Mouse (Mus musculus): ENCODE data around the gene Twist2. TPM values are rescaled to one million over a fixed set of nuclear protein-coding genes. Genes with fewer than 3 reads are reported as not detected.

The Twist2 gene
- polyA plus RNA-seq, 1 experiment from 2014 or later = 12.9 TPM

DNA sequence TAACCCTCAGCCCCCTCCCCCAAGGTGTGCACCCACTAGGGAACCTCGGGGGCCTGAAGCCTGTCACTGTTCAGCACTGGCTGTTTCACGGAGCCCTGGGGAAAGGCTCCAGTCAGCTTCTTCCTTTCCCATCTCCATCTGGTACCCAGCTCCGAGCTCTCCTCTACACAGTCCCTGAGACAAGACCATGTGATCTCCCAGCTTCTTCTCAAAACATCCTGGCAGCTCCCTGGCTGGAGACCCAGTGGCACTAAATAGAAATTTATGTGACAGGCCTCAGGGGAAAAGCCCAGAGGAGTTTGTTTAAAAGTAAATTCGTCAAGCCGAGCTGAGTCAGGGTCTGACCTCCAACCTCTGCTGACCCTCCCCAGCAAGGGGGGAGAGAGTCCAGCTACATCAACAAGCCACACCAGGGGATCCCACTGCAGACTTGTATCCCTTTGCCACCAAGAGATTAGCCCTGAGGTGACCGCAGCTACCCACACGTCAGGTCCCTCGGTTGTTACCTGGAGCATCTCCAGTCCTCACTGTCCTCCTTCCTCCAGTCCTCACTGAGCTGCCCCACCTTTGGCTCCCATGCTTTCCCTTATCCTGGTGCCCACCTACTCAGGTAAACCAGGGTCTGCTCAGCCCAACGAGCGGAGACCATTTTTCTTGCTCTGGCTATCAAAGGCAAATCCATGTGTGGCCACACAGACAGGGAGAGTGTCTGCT is 72.5 kb downstream of the Twist2 start:
- H3K4me2 ChIP-seq = no peak overlapping the region
- H3K4me1 ChIP-seq (ENCODE audit: insufficient read depth) = peaks cover 13% of the 10 kb centered on the region
- H3K9me3 ChIP-seq (ENCODE audit: low read depth, low read length) = no peaks in the 10 kb centered on the region
- no peak for DNase-seq
- ATAC-seq (ENCODE audit: insufficient read depth) = no peak
- no peaks in the 10 kb centered on the region for H3K27me3 ChIP-seq (ENCODE audit: insufficient read depth, low read length)
- no peaks in the 10 kb centered on the region for H3K36me3 ChIP-seq (ENCODE audit: insufficient read depth)
- 44% methylated on average over 10 of the region's 10 CpGs for WGBS
- no peak overlapping the region for H3K4me3 ChIP-seq (ENCODE audit: low read depth, low read length)
- TF ChIP-seq CTCF (IDR thresholded peaks at IDR 0.05; ENCODE audit: low read depth) = no peak
- no peak overlapping the region for H3K9ac ChIP-seq
- H3K27ac ChIP-seq (ENCODE audit: low read depth) = no peak overlapping the region

DNA sequence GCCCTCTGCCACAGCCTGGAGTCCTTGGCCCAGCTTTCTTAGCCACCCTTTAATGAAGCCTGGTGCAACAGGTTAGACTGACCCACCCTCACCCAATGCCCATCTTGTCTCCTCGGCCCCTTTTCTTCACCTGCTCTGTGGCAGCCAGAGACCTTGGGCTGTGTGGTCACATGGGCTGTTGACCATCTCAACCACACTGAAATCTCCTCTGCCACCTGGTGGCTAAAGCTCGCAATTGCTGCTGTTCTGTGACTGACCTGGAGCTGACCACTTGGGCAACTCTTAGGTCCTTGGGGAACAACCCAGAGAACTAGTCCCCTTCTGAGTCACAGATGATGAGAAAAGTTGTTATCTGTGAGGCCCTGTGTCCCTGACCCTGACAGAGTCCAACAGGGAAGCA is 73.4 kb downstream of the Twist2 start:
- peak; percentile 95 for TF ChIP-seq CTCF (IDR thresholded peaks at IDR 0.05; ENCODE audit: low read depth)
- DNase-seq = peak; percentile 89
- Histone ChIP-seq H3K4me2 (no peak overlapping the region), H3K36me3 (ENCODE audit: insufficient read depth) (no peaks in the 10 kb centered on the region), H3K4me1 (ENCODE audit: insufficient read depth) (peaks cover 13% of the 10 kb centered on the region), H3K27ac (ENCODE audit: low read depth) (no peak overlapping the region), H3K4me3 (ENCODE audit: low read depth, low read length) (no peak overlapping the region), H3K9ac (no peak overlapping the region), H3K27me3 (ENCODE audit: insufficient read depth, low read length) (no peaks in the 10 kb centered on the region), H3K9me3 (ENCODE audit: low read depth, low read length) (no peaks in the 10 kb centered on the region)
- 6% methylated on average over 2 of the region's 2 CpGs for WGBS
- ATAC-seq (ENCODE audit: insufficient read depth) = no peak

- DNase-seq (no peak), ATAC-seq (ENCODE audit: insufficient read depth) (0 out of 2 replicates have a peak, but pooled peaks have one; percentile 3)
- no peak overlapping the region for H3K4me2 ChIP-seq
- WGBS = 75% methylated on average over 7 of the region's 7 CpGs
- H3K27me3 ChIP-seq (ENCODE audit: insufficient read depth, low read length) = no peaks in the 10 kb centered on the region
- no peaks in the 10 kb centered on the region for H3K9me3 ChIP-seq (ENCODE audit: low read depth, low read length)
- H3K9ac ChIP-seq = no peak overlapping the region
- no peaks in the 10 kb centered on the region for H3K36me3 ChIP-seq (ENCODE audit: insufficient read depth)
- no peak for TF ChIP-seq CTCF (IDR thresholded peaks at IDR 0.05; ENCODE audit: low read depth)
- H3K4me3 ChIP-seq (ENCODE audit: low read depth, low read length) = no peak overlapping the region
- no peak overlapping the region for H3K27ac ChIP-seq (ENCODE audit: low read depth)
- H3K4me1 ChIP-seq (ENCODE audit: insufficient read depth) = peaks cover 13% of the 10 kb centered on the region
Observed at GRCm38 (mm10) chr1:91875042-91875720, 73.9 kb downstream of the Twist2 start.

DNA sequence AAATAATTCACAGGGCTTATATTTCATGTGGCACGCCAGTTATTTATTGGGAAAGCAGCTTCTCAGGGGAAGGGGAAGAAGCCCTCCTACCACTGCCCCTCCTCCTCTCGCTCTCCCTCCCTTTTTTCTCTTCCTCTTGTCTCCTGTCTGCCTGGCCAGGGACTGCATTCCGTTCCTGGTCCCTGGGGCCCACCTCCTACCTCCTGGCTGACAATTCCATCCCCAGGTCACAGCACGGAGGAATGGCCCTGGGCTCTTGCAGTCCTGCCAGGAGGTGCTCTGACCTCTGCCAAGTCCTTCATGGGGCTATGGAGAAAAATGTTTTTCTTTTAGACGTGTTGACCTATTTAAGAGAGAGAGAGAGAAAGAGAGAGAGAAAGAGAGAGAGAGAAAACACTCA is 77.4 kb downstream of the Twist2 start:
- Histone ChIP-seq H3K27ac (ENCODE audit: low read depth) (no peak overlapping the region), H3K4me1 (ENCODE audit: insufficient read depth) (no peaks in the 10 kb centered on the region), H3K4me3 (ENCODE audit: low read depth, low read length) (no peak overlapping the region), H3K9me3 (ENCODE audit: low read depth, low read length) (no peaks in the 10 kb centered on the region), H3K27me3 (ENCODE audit: insufficient read depth, low read length) (no peaks in the 10 kb centered on the region), H3K9ac (no peak overlapping the region), H3K36me3 (ENCODE audit: insufficient read depth) (no peaks in the 10 kb centered on the region), H3K4me2 (no peak overlapping the region)
- WGBS = 22% methylated on average over 5 of the region's 5 CpGs
- DNase-seq (no peak), ATAC-seq (ENCODE audit: insufficient read depth) (no peak)
- TF ChIP-seq CTCF (IDR thresholded peaks at IDR 0.05; ENCODE audit: low read depth) = no peak

GRCm38 (mm10) chr1:91880156-91880555 is 78.9 kb downstream of the Twist2 start:
- no peak for TF ChIP-seq CTCF (IDR thresholded peaks at IDR 0.05; ENCODE audit: low read depth)
- Histone ChIP-seq H3K9ac (no peak overlapping the region), H3K27ac (ENCODE audit: low read depth) (no peak overlapping the region), H3K9me3 (ENCODE audit: low read depth, low read length) (no peaks in the 10 kb centered on the region), H3K4me2 (no peak overlapping the region), H3K27me3 (ENCODE audit: insufficient read depth, low read length) (no peaks in the 10 kb centered on the region), H3K4me1 (ENCODE audit: insufficient read depth) (no peaks in the 10 kb centered on the region), H3K36me3 (ENCODE audit: insufficient read depth) (no peaks in the 10 kb centered on the region), H3K4me3 (ENCODE audit: low read depth, low read length) (no peak overlapping the region)
- 86% methylated on average over 12 of the region's 12 CpGs for WGBS
- ATAC-seq (ENCODE audit: insufficient read depth) (no peak), DNase-seq (no peak)

DNA sequence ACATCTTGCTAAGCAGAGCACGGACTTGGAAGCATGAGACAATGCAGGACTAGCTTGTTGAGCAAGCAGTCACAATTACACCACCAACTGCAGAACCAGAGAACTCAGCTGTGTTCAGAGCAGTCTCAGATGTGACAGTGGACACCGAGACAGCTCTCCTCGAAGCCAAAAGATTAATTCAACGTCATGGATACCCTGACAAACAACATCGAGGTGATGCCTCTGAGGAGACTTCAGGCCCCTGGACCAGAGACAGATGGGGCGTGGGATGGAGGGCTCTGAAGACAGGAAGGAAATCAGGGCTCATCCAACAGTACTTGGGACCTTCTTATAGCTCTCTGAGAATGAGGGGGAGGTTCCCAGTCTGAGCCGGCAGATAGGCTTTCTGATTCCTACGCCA is 79.6 kb downstream of the Twist2 start:
- TF ChIP-seq CTCF (IDR thresholded peaks at IDR 0.05; ENCODE audit: low read depth) = no peak
- ATAC-seq (ENCODE audit: insufficient read depth) (no peak), DNase-seq (no peak)
- Histone ChIP-seq H3K27ac (ENCODE audit: low read depth) (no peak overlapping the region), H3K9ac (no peak overlapping the region), H3K4me2 (no peak overlapping the region), H3K9me3 (ENCODE audit: low read depth, low read length) (no peaks in the 10 kb centered on the region), H3K27me3 (ENCODE audit: insufficient read depth, low read length) (no peaks in the 10 kb centered on the region), H3K4me3 (ENCODE audit: low read depth, low read length) (no peak overlapping the region), H3K4me1 (ENCODE audit: insufficient read depth) (no peaks in the 10 kb centered on the region), H3K36me3 (ENCODE audit: insufficient read depth) (no peaks in the 10 kb centered on the region)
- 41% methylated on average over 8 of the region's 8 CpGs for WGBS

GRCm38 (mm10) chr1:91883115-91883514 is 81.9 kb downstream of the Twist2 start:
- no peak for TF ChIP-seq CTCF (IDR thresholded peaks at IDR 0.05; ENCODE audit: low read depth)
- ATAC-seq (ENCODE audit: insufficient read depth) (peak; percentile 75), DNase-seq (peak; percentile 84)
- H3K4me2 ChIP-seq = no peak overlapping the region
- H3K27me3 ChIP-seq (ENCODE audit: insufficient read depth, low read length) = no peaks in the 10 kb centered on the region
- no peaks in the 10 kb centered on the region for H3K36me3 ChIP-seq (ENCODE audit: insufficient read depth)
- H3K9ac ChIP-seq = no peak overlapping the region
- WGBS = 24% methylated on average over 5 of the region's 5 CpGs
- no peak overlapping the region for H3K4me3 ChIP-seq (ENCODE audit: low read depth, low read length)
- H3K4me1 ChIP-seq (ENCODE audit: insufficient read depth) = no peaks in the 10 kb centered on the region
- peak overlapping the region; percentile 32; the same call in 1 of the 2 replicates for H3K27ac ChIP-seq (ENCODE audit: low read depth)
- no peaks in the 10 kb centered on the region for H3K9me3 ChIP-seq (ENCODE audit: low read depth, low read length)
